Mouse (Mus musculus): ENCODE results near the gene Ctnna2.

The Ctnna2 gene

GRCm38 (mm10) chr6:77430381-77430780, 549.1 kb downstream of the Ctnna2 start:
- in situ Hi-C loops (cut with MboI, MseI), result no loop called here

- in situ Hi-C loops (cut with MboI, MseI), result no loop called here
These were observed 553.8 kb downstream of the Ctnna2 start for GRCm38 (mm10) chr6:77425746-77426145.

DNA sequence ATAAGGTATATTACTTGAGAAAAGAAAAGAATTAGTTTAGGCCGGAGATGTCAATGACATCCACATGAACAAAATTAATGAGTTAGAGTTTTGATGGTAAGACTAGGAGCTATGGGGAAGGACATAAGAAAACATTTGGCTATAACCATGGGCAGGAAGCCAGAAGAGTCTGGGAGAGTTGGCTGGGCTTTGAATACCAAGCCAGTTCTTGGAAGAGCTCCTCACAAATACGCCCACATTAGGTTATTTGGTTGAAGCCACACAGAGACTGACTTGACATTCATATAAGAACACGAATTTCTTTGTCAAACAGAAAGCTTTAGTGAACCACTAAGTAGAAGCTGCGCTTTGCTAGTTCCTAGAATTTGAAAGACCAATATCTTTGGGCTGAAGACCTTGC, 554.7 kb downstream of the Ctnna2 start:
- in situ Hi-C loops (cut with MboI, MseI), result no loop called here

- in situ Hi-C loops (cut with MboI, MseI), result no loop called here
These were observed 557.8 kb downstream of the Ctnna2 start for GRCm38 (mm10) chr6:77421564-77422139.

DNA sequence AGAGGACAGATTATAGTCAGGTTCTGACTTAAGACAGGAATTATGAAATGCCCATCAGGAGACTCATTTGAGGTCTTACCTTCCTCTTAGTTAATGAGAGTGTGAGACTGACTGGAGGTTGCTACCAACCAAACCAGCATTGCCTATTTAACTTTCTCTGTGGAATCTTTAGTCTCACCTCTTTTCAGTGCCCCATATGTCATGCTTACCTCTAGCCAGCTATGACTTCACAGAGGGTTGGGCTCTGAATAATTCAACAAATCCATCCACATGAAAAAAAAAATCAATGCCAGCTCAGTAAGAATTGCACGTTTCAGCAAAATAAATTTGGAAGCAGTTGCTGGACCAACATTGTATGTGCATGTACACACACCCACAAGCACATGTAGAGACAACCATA, 562.5 kb downstream of the Ctnna2 start:
- in situ Hi-C loops (cut with MboI, MseI), result no loop called here

DNA sequence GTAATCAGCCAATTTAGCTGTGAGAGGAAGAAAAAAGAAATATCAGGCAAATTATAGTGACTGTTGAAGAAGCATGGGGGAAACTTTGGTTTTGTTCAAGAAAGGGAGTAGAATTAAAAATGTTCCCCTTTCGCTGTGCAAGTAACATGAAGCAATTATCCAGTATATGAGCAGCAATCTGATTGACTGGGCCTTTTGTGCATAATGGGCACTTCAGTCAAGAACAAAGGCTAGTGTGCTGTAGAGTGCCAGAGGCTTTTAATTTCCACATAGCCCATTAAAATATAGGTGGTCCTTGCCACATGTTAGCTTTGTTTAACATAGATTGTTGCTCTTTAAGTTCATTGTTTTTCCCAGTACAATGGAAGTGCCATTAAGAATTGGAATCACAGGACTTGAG, 566.0 kb downstream of the Ctnna2 start:
- in situ Hi-C loops (cut with MboI, MseI), result no loop called here

- in situ Hi-C loops (cut with MboI, MseI), result no loop called here
These were observed 571.0 kb downstream of the Ctnna2 start for GRCm38 (mm10) chr6:77408481-77408880.

DNA sequence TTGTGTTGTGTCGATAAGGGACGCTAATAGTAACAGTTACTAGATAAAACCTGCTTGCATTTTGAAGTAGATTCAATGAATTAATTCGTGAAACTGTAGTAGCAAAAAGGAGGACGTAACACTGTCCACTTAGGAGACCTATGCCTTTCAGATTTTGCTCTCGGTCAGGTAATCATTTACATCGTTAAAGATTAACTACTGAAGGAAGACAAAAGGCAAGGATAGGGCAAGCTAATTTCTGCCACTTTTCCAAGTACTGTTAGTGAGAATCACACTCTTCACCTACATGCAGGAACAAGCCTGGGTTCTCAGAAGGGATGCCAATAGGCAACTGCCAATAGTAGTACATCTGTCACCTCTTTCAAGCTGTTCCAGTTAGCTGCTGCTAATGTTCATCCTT, 578.7 kb downstream of the Ctnna2 start:
- in situ Hi-C loops (cut with MboI, MseI), result no loop called here

GRCm38 (mm10) chr6:77391663-77392062, 587.8 kb downstream of the Ctnna2 start:
- in situ Hi-C loops (cut with MboI, MseI), result no loop called here

GRCm38 (mm10) chr6:77381309-77381708, 598.2 kb downstream of the Ctnna2 start:
- in situ Hi-C loops (cut with MboI, MseI), result no loop called here

DNA sequence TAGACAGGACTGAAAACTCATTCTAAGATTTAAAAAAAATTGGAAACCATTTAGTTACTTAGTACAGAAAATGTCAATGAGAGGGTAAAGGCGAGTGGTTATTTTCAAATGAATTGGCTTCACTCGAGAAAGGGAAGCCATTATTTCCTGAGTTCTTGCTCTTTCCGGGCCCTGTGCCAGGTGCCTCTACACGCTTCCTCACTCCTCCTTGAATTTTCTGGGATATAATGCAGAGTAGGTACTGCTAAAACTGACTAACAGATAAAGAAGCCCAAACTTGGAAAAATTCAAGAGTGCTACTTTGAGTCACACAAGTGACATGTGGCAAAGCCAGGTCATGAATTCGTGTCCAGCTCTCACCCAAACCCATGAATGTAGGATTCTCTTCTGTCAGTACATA, 606.4 kb downstream of the Ctnna2 start:
- in situ Hi-C loops (cut with MboI, MseI), result no loop called here

DNA sequence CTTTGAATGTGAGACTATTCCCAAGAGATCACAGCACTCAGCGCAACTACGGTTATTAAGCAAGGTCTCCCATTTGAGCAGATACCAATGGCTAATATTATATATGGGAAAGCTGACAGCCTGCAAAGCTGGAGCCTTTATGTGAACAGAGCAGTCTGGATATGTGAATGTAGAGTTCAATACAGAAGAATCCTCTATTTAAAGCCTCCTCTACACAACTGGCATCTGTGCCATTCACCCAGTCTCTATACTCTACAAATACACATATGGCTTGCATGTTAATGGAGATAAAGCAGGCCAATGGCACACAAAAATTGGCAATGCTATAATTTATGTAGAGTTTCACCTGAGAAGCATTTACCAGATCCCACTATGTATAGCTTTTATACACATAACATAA, 608.4 kb downstream of the Ctnna2 start:
- in situ Hi-C loops (cut with MboI, MseI), result no loop called here

DNA sequence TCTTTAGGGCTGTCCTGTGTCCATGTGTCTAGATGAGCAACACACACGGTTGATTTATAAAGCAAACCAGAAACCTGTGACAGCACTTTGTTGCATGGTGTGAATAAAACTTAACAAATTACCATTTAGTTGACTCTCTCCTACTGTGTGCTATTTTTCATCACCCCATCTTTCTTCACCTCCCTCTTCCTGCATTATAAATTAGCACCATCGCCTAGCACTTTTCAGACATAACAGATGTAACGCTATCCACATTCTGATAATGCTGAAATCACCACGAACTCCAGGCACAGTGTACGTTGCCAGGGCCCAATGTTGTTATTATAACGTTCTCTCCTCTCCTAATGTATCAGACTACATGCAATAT, 621.0 kb downstream of the Ctnna2 start:
- in situ Hi-C loops (cut with MboI, MseI), result no loop called here

- in situ Hi-C loops (cut with MboI, MseI), result no loop called here
These were observed 621.6 kb downstream of the Ctnna2 start for GRCm38 (mm10) chr6:77357748-77358470.

DNA sequence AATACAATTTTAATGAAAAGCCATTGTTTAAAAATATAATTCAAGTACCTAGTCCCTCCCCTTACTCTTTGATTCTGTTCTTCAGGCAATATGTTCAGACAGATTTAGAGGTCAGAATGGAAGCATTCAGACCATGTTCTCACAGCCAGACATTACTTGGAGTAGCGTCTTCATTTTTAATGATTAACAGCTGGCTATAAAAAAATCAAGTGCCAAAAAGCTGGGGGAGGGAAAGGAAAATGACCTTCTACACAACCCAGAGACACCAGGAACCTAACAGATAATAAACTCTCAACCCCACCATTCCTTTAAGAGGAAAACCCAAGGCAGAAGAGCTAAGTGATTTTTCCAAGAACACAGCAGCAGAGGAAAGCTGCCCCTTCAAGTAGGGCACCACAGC, 624.7 kb downstream of the Ctnna2 start:
- in situ Hi-C loops (cut with MboI, MseI), result no loop called here

- in situ Hi-C loops (cut with MboI, MseI), result no loop called here
These were observed 635.7 kb downstream of the Ctnna2 start for GRCm38 (mm10) chr6:77343781-77344180.

GRCm38 (mm10) chr6:77335537-77335936, 644.0 kb downstream of the Ctnna2 start:
- in situ Hi-C loops (cut with MboI, MseI), result no loop called here

- in situ Hi-C loops (cut with MboI, MseI), result no loop called here
These were observed 654.8 kb downstream of the Ctnna2 start for GRCm38 (mm10) chr6:77324748-77325147.

- in situ Hi-C loops (cut with MboI, MseI), result no loop called here
These were observed 655.2 kb downstream of the Ctnna2 start for GRCm38 (mm10) chr6:77324327-77324726.

- in situ Hi-C loops (cut with MboI, MseI), result no loop called here
These were observed 672.7 kb downstream of the Ctnna2 start for GRCm38 (mm10) chr6:77306796-77307195.

DNA sequence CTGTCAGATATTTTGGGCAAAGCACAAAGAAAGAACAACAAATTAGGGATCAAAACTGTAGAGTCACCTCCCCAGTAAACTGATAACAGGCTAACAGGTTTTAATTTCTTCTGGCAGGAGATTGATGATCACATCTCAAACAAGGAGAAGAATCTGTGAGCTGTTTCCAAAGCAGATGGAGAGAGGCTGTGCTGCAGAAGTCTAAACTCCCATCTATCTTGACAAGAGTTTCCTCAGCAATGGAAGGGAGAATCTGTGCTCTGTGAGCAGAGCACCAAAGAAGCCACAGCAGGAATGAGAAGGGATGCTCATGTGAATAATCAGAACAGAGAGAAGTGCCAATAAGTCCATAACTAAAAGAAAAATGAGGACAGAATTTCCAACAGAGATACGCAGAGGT, 678.2 kb downstream of the Ctnna2 start:
- in situ Hi-C loops (cut with MboI, MseI), result no loop called here

DNA sequence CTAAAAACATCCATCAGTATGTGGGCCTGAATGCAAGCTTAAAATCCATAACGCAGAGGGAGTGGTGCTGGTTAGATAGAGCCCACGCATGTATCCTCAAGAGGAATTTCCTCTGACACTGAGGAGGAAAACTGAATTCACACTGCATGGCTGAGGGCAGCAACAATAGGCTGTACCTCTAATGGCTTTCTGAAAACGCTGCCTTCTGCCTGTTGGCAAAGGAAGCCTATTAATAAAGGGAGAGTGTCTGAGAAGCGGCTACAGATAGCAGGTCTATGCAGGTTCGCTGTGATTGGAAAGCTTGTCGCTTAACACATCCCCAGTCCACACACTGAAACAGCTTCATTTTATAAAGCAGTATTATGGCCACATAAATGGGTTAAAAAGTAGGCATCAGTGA, 688.1 kb downstream of the Ctnna2 start:
- in situ Hi-C loops (cut with MboI, MseI), result no loop called here

GRCm38 (mm10) chr6:77288402-77288801, 691.1 kb downstream of the Ctnna2 start:
- in situ Hi-C loops (cut with MboI, MseI), result no loop called here

GRCm38 (mm10) chr6:77286317-77286716, 693.2 kb downstream of the Ctnna2 start:
- in situ Hi-C loops (cut with MboI, MseI), result no loop called here
